In the genomic region with DNA sequence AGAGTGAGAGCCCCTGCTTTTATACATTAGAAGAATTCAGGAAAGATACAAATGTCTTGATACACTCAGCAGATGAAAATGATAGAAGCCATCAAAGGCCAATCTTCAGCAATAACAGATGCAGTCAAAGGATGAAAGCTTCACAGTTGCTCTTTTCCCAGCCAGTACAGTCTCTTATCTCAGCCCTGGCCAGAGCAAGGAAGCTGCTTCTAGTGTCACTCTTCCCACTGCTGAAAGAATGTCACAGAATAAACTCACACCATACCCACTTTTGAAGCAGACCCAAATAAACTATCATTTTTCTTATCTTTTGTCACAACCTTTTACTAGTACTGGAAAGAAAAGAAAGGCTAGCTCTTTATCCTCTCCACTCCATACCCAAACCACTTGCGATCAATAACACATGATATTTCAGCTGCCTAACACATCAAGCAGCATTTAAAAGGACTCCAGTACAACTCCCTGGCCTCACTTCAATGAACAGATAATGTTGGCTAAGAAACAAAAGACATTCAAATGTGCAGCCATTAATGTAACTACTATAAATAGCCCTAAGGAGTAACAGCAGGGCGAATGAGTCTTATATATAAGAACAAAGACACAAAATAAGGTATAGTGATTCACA, we compare ENCODE assay signal across 18 mouse cellular contexts.
"Had no signal": no experiment of that assay in that cellular context is flagged by ENCODE, and none has a peak within 500 bp of the region (broad histone marks: within the 10 kb centered on the region; RNA-seq: fewer than 3 reads in every experiment).

No protein-coding gene starts in this region.

- DNase-seq: kidney, adult 8-10 months; kidney, postnatal 10 days; kidney, postnatal 36 days; layer of hippocampus, postnatal 36 days; liver, embryonic 13.5 days; lung, adult 2 months; lung, postnatal 4 days; midbrain, embryonic 14.5 days; right cerebral cortex, adult 18-20 months; right cerebral cortex, postnatal 14 days; right cerebral cortex, postnatal 4 days; thymus, adult 2 months; thymus, postnatal 14 days; thymus, postnatal 4 days had no signal

- H3K4me3 ChIP-seq: kidney, embryonic 15.5 days; left cerebral cortex, adult 2 months; liver, embryonic 13.5 days had no signal

- H3K27ac ChIP-seq: kidney, embryonic 15.5 days; left cerebral cortex, adult 2 months; liver, embryonic 13.5 days; stomach, postnatal 0 days had no signal

- H3K9me3 ChIP-seq: kidney, embryonic 15.5 days; liver, embryonic 13.5 days had no signal

- H3K36me3 ChIP-seq: kidney, embryonic 15.5 days; liver, embryonic 13.5 days had no signal

- H3K9ac ChIP-seq: kidney, embryonic 15.5 days; liver, embryonic 13.5 days had no signal

- H3K27me3 ChIP-seq: liver, embryonic 13.5 days had no signal

- H3K4me2 ChIP-seq: kidney, embryonic 15.5 days; liver, embryonic 13.5 days; midbrain, embryonic 11.5 days had no signal

- H3K4me1 ChIP-seq: kidney, embryonic 15.5 days; liver, embryonic 13.5 days had no signal
